Mouse (Mus musculus): ENCODE data around the gene Mex3d. TPM values are rescaled to one million over a fixed set of nuclear protein-coding genes. Genes with fewer than 3 reads are reported as not detected.
"Not testable (repeated sequence)": the region's sequence is repeated elsewhere in the genome, so short reads cannot be mapped to it uniquely, and the experiment has no call there.

Mex3d gene
- polyA plus RNA-seq, 1 experiment from 2014 or later = 0.32 TPM

DNA sequence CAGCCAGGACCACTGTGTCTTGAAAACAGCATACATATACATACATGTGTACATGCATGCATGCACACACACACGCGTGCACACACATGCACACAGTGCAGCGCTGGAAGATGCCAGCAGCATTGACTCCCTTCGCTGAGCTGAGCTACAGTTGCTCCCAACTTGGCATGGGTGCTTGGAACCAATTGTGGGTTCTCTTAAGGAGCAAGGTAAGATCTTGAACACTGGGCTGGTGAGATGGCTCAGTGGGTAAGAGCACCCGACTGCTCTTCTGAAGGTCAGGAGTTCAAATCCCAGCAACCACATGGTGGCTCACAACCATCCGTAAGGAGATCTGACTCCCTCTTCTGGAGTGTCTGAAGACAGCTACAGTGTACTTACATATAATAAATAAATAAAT lies 41.5 kb downstream of the Mex3d start:
- not testable (repeated sequence) for H3K27ac ChIP-seq (ENCODE audit: low read length); H3K9ac ChIP-seq (ENCODE audit: low read depth, low read length); H3K36me3 ChIP-seq (ENCODE audit: control insufficient read depth, insufficient read depth); H3K9me3 ChIP-seq (replicated peaks; ENCODE audit: control insufficient read depth, low read length); ATAC-seq (ENCODE audit: low read depth); H3K4me3 ChIP-seq (ENCODE audit: low read depth, low read length)
- Histone ChIP-seq H3K4me2 (ENCODE audit: low read depth, low read length) (peak overlapping the region; percentile 71; the same call in 1 of the 2 replicates), H3K27me3 (ENCODE audit: control insufficient read depth, insufficient read depth, low read depth, low read length) (peaks cover 59% of the 10 kb centered on the region), H3K4me1 (ENCODE audit: control insufficient read depth, low read depth, low read length) (peaks cover 66% of the 10 kb centered on the region)
- WGBS (ENCODE audit: insufficient replicate concordance) = 81% methylated on average over 5 of the region's 6 CpGs

DNA sequence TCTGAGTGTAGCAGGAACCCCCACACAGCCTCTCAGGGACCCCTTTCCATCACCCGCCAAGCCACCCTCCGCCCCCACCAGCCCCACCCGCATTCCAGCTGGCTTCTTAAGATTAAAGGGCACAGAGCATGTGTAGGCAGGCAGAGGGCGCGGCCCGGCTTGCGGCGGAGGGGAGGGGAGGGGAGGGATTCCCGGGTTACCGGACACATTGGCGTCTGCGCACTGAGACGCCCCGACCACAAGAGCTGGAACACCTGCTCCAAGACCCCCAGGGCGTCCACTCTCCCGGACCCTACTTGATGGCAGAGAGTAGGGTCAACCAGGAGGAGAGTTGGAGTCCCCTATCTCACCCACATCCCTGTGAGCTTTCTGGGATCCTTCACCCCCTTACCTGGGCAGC lies 42.3 kb downstream of the Mex3d start:
- Histone ChIP-seq H3K36me3 (ENCODE audit: control insufficient read depth, insufficient read depth) (no peaks in the 10 kb centered on the region), H3K9me3 (replicated peaks; ENCODE audit: control insufficient read depth, low read length) (no peaks in the 10 kb centered on the region), H3K27ac (ENCODE audit: low read length) (peak overlapping the region; percentile 95), H3K4me2 (ENCODE audit: low read depth, low read length) (peak overlapping the region; percentile 71), H3K9ac (ENCODE audit: low read depth, low read length) (peak overlapping the region; percentile 62), H3K4me1 (ENCODE audit: control insufficient read depth, low read depth, low read length) (peaks cover 73% of the 10 kb centered on the region), H3K4me3 (ENCODE audit: low read depth, low read length) (peak overlapping the region; percentile 50), H3K27me3 (ENCODE audit: control insufficient read depth, insufficient read depth, low read depth, low read length) (peaks cover 61% of the 10 kb centered on the region)
- 2% methylated on average over 15 of the region's 16 CpGs for whole genome bisulfite sequencing (ENCODE audit: insufficient replicate concordance)
- ATAC-seq (ENCODE audit: low read depth) = peak; percentile 39

DNA sequence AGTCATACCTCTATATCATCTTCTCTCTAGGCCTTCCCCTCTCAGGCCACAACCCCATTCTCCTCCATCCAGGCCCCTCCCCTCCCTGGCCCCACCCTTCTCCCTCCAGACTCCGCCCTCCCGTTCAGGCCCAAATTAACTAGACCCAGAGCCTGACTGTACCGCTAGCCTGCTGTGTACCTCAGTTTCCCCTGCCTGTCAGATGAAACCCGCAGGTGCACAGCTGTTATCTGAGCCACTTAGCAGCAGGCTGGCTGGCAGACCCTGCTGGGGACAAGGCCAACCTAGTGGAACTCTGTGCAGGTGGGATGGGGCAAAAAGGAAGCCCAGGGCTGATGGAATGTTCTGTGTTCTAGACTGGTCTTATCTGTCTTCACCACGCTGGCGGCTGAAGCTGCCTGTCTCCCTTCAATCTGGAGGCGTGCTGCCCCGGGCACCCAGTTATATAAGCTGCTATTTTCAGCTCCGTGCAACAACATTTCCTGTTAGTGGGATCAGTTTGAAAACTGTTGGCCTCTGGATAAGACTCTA lies 43.3 kb downstream of the Mex3d start:
- WGBS (ENCODE audit: insufficient replicate concordance) = 7% methylated on average over 9 of the region's 9 CpGs
- peak overlapping the region; percentile 95 for H3K27ac ChIP-seq (ENCODE audit: low read length)
- H3K27me3 ChIP-seq (ENCODE audit: control insufficient read depth, insufficient read depth, low read depth, low read length) = peaks cover 52% of the 10 kb centered on the region
- peak overlapping the region; percentile 50 for H3K4me3 ChIP-seq (ENCODE audit: low read depth, low read length)
- H3K4me2 ChIP-seq (ENCODE audit: low read depth, low read length) = peak overlapping the region; percentile 71
- H3K36me3 ChIP-seq (ENCODE audit: control insufficient read depth, insufficient read depth) = no peaks in the 10 kb centered on the region
- peak; percentile 79 for ATAC-seq (ENCODE audit: low read depth)
- no peaks in the 10 kb centered on the region for H3K9me3 ChIP-seq (replicated peaks; ENCODE audit: control insufficient read depth, low read length)
- peak overlapping the region; percentile 62 for H3K9ac ChIP-seq (ENCODE audit: low read depth, low read length)
- peaks cover 77% of the 10 kb centered on the region for H3K4me1 ChIP-seq (ENCODE audit: control insufficient read depth, low read depth, low read length)

DNA sequence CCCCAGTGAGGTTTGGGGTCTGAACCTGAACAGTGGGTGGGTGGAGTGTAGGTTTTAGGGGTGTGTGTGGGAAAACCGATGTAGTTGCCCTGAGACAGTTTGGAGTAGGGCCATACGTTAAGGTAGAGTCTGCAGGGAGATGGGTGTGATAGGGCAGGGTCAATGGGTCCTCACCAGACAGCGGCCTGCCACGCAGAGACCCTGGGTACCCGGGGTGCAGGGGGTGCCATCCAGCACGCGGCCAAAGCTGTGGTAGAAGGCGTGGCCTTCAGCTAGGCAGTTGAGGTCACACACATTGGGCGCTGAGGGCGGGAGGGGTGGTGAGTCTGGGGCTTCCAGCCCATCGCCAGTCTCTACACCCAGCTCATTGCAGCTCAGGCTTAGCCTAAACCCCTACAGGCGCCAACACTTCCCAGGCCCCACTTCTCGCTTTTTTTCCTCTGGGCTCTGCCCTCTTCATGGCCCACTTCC lies 44.0 kb downstream of the Mex3d start:
- Histone ChIP-seq H3K9ac (ENCODE audit: low read depth, low read length) (peak overlapping the region; percentile 56), H3K9me3 (replicated peaks; ENCODE audit: control insufficient read depth, low read length) (no peaks in the 10 kb centered on the region), H3K4me1 (ENCODE audit: control insufficient read depth, low read depth, low read length) (peaks cover 75% of the 10 kb centered on the region), H3K36me3 (ENCODE audit: control insufficient read depth, insufficient read depth) (no peaks in the 10 kb centered on the region), H3K27ac (ENCODE audit: low read length) (peak overlapping the region; percentile 95), H3K4me3 (ENCODE audit: low read depth, low read length) (peak overlapping the region; percentile 50), H3K27me3 (ENCODE audit: control insufficient read depth, insufficient read depth, low read depth, low read length) (peaks cover 45% of the 10 kb centered on the region), H3K4me2 (ENCODE audit: low read depth, low read length) (peak overlapping the region; percentile 71)
- no peak for ATAC-seq (ENCODE audit: low read depth)
- 17% methylated on average over 13 of the region's 13 CpGs for WGBS (ENCODE audit: insufficient replicate concordance)

DNA sequence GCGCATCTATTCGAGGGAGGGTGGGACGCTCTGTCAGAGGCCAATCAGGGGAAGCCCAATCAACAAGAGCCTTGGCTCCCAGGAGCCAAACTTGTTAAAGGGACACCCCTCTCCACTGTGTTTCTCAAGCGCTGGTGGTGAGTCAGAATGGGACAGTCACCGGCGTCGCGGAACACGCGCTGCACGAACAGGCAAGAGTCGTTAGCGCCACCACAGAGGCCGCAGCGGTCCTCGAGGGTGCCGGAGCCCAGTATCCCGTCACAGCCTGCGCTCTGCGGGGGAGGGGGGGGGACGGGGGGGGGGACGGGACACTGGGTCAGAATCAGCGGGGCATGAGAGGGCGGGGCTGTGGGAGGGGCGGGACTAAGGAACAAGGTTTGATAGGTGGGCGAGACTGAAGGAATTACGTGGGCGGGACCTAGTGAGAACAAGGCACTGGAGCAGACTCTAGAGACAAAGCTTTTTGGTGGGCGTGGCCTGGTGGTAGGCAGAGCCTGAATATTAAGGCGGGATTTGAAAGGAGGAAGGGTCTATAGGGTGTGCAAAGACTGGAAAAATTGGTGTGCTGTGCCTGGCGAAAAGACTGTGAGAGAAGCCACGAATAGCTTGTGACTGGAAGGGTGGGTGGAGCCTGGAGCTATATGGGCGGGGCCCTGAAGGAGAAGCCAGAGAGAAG lies 44.6 kb downstream of the Mex3d start:
- peak overlapping the region; percentile 71 for H3K4me2 ChIP-seq (ENCODE audit: low read depth, low read length)
- H3K27me3 ChIP-seq (ENCODE audit: control insufficient read depth, insufficient read depth, low read depth, low read length) = peaks cover 39% of the 10 kb centered on the region
- WGBS (ENCODE audit: insufficient replicate concordance) = under 1% methylated on average over 31 of the region's 33 CpGs
- H3K9ac ChIP-seq (ENCODE audit: low read depth, low read length) = peak overlapping the region; percentile 42
- H3K4me1 ChIP-seq (ENCODE audit: control insufficient read depth, low read depth, low read length) = peaks cover 69% of the 10 kb centered on the region
- peak overlapping the region; percentile 50 for H3K4me3 ChIP-seq (ENCODE audit: low read depth, low read length)
- H3K9me3 ChIP-seq (replicated peaks; ENCODE audit: control insufficient read depth, low read length) = no peaks in the 10 kb centered on the region
- H3K27ac ChIP-seq (ENCODE audit: low read length) = peak overlapping the region; percentile 95
- H3K36me3 ChIP-seq (ENCODE audit: control insufficient read depth, insufficient read depth) = no peaks in the 10 kb centered on the region
- ATAC-seq (ENCODE audit: low read depth) = peak; percentile 28

DNA sequence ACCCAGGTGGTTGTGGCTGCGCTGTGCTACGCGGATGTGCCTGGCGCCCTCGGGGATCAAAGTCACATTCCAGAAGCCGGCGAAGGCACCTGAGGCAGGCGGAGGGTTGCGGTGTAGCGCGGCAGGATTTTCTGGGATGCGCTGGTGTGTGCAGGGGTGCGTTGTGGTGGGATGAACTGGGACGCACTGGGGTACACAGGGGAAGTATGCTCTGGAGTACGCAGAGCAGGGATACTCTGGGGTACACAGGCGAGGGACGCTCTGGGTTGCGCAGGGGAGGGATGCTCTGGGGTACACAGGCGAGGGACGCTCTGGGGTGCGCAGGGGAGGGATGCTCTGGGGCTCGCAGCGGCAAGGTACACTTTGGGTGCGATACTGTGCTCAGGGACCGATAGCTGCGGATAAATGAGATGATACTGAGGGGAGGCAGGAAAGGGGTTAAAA lies 45.1 kb downstream of the Mex3d start:
- Histone ChIP-seq H3K4me1 (ENCODE audit: control insufficient read depth, low read depth, low read length) (peaks cover 63% of the 10 kb centered on the region), H3K9ac (ENCODE audit: low read depth, low read length) (peak overlapping the region; percentile 42), H3K4me3 (ENCODE audit: low read depth, low read length) (peak overlapping the region; percentile 50), H3K9me3 (replicated peaks; ENCODE audit: control insufficient read depth, low read length) (no peaks in the 10 kb centered on the region), H3K4me2 (ENCODE audit: low read depth, low read length) (peak overlapping the region; percentile 71), H3K27me3 (ENCODE audit: control insufficient read depth, insufficient read depth, low read depth, low read length) (peaks cover 33% of the 10 kb centered on the region), H3K27ac (ENCODE audit: low read length) (peak overlapping the region; percentile 95), H3K36me3 (ENCODE audit: control insufficient read depth, insufficient read depth) (no peaks in the 10 kb centered on the region)
- 4% methylated on average over 26 of the region's 26 CpGs for WGBS (ENCODE audit: insufficient replicate concordance)
- no peak for ATAC-seq (ENCODE audit: low read depth)

DNA sequence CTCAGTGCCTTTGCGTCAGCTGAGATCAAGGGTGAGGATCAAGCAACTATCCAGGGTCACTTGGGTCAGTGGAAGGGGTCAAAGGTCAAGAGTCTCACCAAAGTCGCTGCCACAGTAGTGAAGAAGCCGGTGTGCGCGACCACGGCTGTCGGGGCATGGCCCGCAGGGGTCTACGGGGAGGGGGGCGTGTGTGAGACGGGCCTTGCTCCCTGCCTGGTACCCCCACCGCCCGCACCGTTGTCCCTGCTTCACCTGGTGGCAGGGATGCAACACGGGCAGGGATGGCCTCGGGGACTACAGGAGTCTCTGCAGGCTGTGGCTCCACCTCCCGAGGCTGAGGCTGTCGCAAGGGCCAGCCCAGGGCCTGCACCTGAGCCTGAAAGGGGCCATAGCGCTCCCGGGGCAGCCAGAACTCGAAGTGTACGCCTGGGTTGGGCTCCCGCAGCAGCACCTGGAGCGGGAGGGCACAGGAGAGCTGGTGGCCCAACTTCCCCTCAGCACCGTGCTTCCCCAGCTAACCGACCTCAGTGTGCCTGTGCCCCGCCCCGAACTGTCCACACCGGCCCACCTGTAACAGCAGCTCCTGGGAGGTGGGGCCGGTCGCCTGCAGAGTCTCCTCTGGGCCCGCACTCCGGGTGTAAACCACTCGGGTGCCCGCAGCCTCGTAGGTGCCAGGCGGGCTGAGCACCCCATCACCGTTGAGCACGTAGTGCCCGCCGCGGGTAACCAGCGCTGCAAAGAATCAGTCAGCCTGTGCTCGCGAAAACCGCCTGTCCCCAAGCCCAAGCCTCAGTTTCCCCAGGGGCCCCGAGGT lies 45.8 kb downstream of the Mex3d start:
- peak overlapping the region; percentile 26; the same call in 1 of the 2 replicates for H3K9ac ChIP-seq (ENCODE audit: low read depth, low read length)
- no peaks in the 10 kb centered on the region for H3K9me3 ChIP-seq (replicated peaks; ENCODE audit: control insufficient read depth, low read length)
- 4% methylated on average over 47 of the region's 47 CpGs for WGBS (ENCODE audit: insufficient replicate concordance)
- H3K27ac ChIP-seq (ENCODE audit: low read length) = no peak overlapping the region
- H3K4me3 ChIP-seq (ENCODE audit: low read depth, low read length) = peak overlapping the region; percentile 50
- no peak for ATAC-seq (ENCODE audit: low read depth)
- H3K36me3 ChIP-seq (ENCODE audit: control insufficient read depth, insufficient read depth) = no peaks in the 10 kb centered on the region
- peaks cover 62% of the 10 kb centered on the region for H3K4me1 ChIP-seq (ENCODE audit: control insufficient read depth, low read depth, low read length)
- H3K4me2 ChIP-seq (ENCODE audit: low read depth, low read length) = peak overlapping the region; percentile 71
- peaks cover 30% of the 10 kb centered on the region for H3K27me3 ChIP-seq (ENCODE audit: control insufficient read depth, insufficient read depth, low read depth, low read length)

DNA sequence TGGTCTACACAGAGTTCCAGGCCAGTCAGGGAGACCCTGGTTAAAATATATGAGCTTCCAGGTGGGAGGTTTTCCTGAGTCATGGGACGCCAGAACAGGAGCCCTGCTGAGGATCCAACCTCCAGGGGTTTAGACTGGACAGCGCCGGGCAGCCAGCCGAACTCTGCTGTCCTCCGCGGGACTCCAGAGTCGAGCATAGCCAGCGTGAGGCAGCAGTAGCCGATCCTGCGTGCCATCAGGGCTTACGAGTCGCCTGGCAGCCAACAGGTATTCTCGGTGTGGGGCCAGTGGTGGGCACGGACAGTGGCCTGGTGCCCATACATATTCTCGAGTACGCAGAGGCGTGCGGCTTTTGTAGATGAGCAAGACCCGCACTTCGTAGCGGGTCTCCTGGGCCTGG lies 46.4 kb downstream of the Mex3d start:
- Histone ChIP-seq H3K4me2 (ENCODE audit: low read depth, low read length) (0 out of 2 replicates have a peak overlapping the region, but pooled peaks have one; percentile 56), H3K9me3 (replicated peaks; ENCODE audit: control insufficient read depth, low read length) (no peaks in the 10 kb centered on the region), H3K36me3 (ENCODE audit: control insufficient read depth, insufficient read depth) (peaks cover 4% of the 10 kb centered on the region; the same call in 1 of the 2 replicates), H3K27ac (ENCODE audit: low read length) (no peak overlapping the region), H3K4me1 (ENCODE audit: control insufficient read depth, low read depth, low read length) (peaks cover 62% of the 10 kb centered on the region), H3K27me3 (ENCODE audit: control insufficient read depth, insufficient read depth, low read depth, low read length) (peaks cover 30% of the 10 kb centered on the region), H3K9ac (ENCODE audit: low read depth, low read length) (no peak overlapping the region), H3K4me3 (ENCODE audit: low read depth, low read length) (no peak overlapping the region; the same call in 1 of the 2 replicates)
- WGBS (ENCODE audit: insufficient replicate concordance) = 27% methylated on average over 21 of the region's 21 CpGs
- no peak for ATAC-seq (ENCODE audit: low read depth)
